Comparison of ENCODE assay signal across 16 mouse cellular contexts in genomic region chr4:88338130-88338529, GRCm38 (mm10).
A peak's percentile ranks its signal among the peaks of the same experiment; 100 is the strongest.
DNase-seq lines count a peak whose midpoint lies in the region; ATAC-seq and TF ChIP-seq lines count a peak whose summit lies in the region.
"Had no signal": no experiment of that assay in that cellular context is flagged by ENCODE, and none has a peak within 500 bp of the region (broad histone marks: within the 10 kb centered on the region; RNA-seq: fewer than 3 reads in every experiment).

No protein-coding gene starts in this region.

- TF ChIP-seq CTCF in intestine, postnatal 0 days (IDR thresholded peaks at IDR 0.05; ENCODE audit: low read depth), result no peak

- peak; percentile 78; the same call in 1 of the 2 replicates for ATAC-seq in midbrain, embryonic 15.5 days (replicated peaks)
- no peak for ATAC-seq in intestine, postnatal 0 days
- ATAC-seq: CD4-positive, CD25-positive, alpha-beta regulatory T cell, adult 4 months had no signal

- DNase-seq in MN1 (ENCODE audit: low spot score), result peak; percentile 27
- peak; percentile 16 for DNase-seq in embryonic facial prominence, embryonic 10.5 days (ENCODE audit: low spot score)
- peak; percentile 77 for DNase-seq in gonadal fat pad, adult 2 months (ENCODE audit: low read depth)
- DNase-seq in adrenal gland, postnatal 25 days, result no peak
- no peak for DNase-seq in frontal cortex, adult 2 months (ENCODE audit: extremely low spot score in 1 of 2, low spot score in 1 of 2)
- DNase-seq: gastrocnemius, postnatal 10 days; lung, adult 2 months; right cerebral cortex, adult 18-20 months; thymus, adult 18-20 months had no signal

- H3K9me3 ChIP-seq in embryonic facial prominence, embryonic 10.5 days, result no peaks in the 10 kb centered on the region
- no peaks in the 10 kb centered on the region for H3K9me3 ChIP-seq in midbrain, embryonic 15.5 days
- H3K9me3 ChIP-seq in intestine, postnatal 0 days (ENCODE audit: control insufficient read depth), result no peaks in the 10 kb centered on the region
- H3K9me3 ChIP-seq: kidney, embryonic 15.5 days; limb, embryonic 15.5 days had no signal

- 47% methylated on average over 5 of the region's 5 CpGs for WGBS in embryonic facial prominence, embryonic 10.5 days
- WGBS in midbrain, embryonic 15.5 days, result 42% methylated on average over 5 of the region's 5 CpGs
- 71% methylated on average over 5 of the region's 5 CpGs for WGBS in intestine, postnatal 0 days

- no peak overlapping the region for H3K9ac ChIP-seq in midbrain, embryonic 15.5 days
- H3K9ac ChIP-seq in intestine, postnatal 0 days (ENCODE audit: low read depth, low read length), result no peak overlapping the region
- H3K9ac ChIP-seq: kidney, embryonic 15.5 days; limb, embryonic 15.5 days had no signal

- H3K27me3 ChIP-seq in embryonic facial prominence, embryonic 10.5 days (replicated peaks; ENCODE audit: low read depth, poor library complexity, severe bottlenecking), result no peaks in the 10 kb centered on the region
- no peaks in the 10 kb centered on the region for H3K27me3 ChIP-seq in midbrain, embryonic 15.5 days (replicated peaks)
- no peaks in the 10 kb centered on the region for H3K27me3 ChIP-seq in intestine, postnatal 0 days (replicated peaks; ENCODE audit: control insufficient read depth, insufficient read depth, low read length)
- H3K27me3 ChIP-seq: kidney, embryonic 15.5 days; limb, embryonic 15.5 days had no signal

- no peak overlapping the region for H3K4me2 ChIP-seq in midbrain, embryonic 15.5 days
- no peak overlapping the region for H3K4me2 ChIP-seq in intestine, postnatal 0 days (replicated peaks; ENCODE audit: low read depth)
- H3K4me2 ChIP-seq: heart, embryonic 11.5 days; kidney, embryonic 15.5 days; limb, embryonic 15.5 days had no signal

- no peaks in the 10 kb centered on the region for H3K36me3 ChIP-seq in embryonic facial prominence, embryonic 10.5 days (replicated peaks)
- no peaks in the 10 kb centered on the region for H3K36me3 ChIP-seq in midbrain, embryonic 15.5 days (replicated peaks)
- H3K36me3 ChIP-seq in intestine, postnatal 0 days (ENCODE audit: control insufficient read depth, insufficient read depth), result 0 out of 2 replicates have a peak, but pooled peaks cover 3% of the 10 kb centered on the region
- H3K36me3 ChIP-seq: kidney, embryonic 15.5 days; limb, embryonic 15.5 days had no signal

- peaks cover 22% of the 10 kb centered on the region for H3K4me1 ChIP-seq in embryonic facial prominence, embryonic 10.5 days
- H3K4me1 ChIP-seq in midbrain, embryonic 15.5 days, result peaks cover 6% of the 10 kb centered on the region; the same call in 1 of the 2 replicates
- no peaks in the 10 kb centered on the region for H3K4me1 ChIP-seq in intestine, postnatal 0 days (replicated peaks; ENCODE audit: control insufficient read depth, insufficient read depth, low read length)
- H3K4me1 ChIP-seq: kidney, embryonic 15.5 days; limb, embryonic 15.5 days had no signal

- H3K27ac ChIP-seq in embryonic facial prominence, embryonic 10.5 days (replicated peaks), result no peak overlapping the region
- no peak overlapping the region for H3K27ac ChIP-seq in midbrain, embryonic 15.5 days
- H3K27ac ChIP-seq in intestine, postnatal 0 days (ENCODE audit: low read depth, low read length), result no peak overlapping the region
- H3K27ac ChIP-seq: kidney, embryonic 15.5 days; limb, embryonic 15.5 days had no signal

- H3K4me3 ChIP-seq in embryonic facial prominence, embryonic 10.5 days, result no peak overlapping the region
- H3K4me3 ChIP-seq in midbrain, embryonic 15.5 days, result no peak overlapping the region
- no peak overlapping the region for H3K4me3 ChIP-seq in intestine, postnatal 0 days (ENCODE audit: low read depth, low read length)
- H3K4me3 ChIP-seq: erythroblast, embryonic 14.5 days; kidney, embryonic 15.5 days; limb, embryonic 15.5 days had no signal

Comparison
In these comparisons a context has a peak if more than half of its experiments do, and no peak if none do; other contexts are left out.
1. DNase-seq: peak in MN1 (single experiment), embryonic facial prominence, embryonic 10.5 days (single experiment) and gonadal fat pad, adult 2 months (single experiment); none in adrenal gland, postnatal 25 days (single experiment) and frontal cortex, adult 2 months (0 of 2).